Comparison of ENCODE assay signal across 8 mouse cellular contexts in genomic region chr4:153480551-153481262, GRCm38 (mm10). TPM values are rescaled to one million over a fixed set of nuclear protein-coding genes. Genes with fewer than 3 reads are reported as not detected.
A peak's percentile ranks its signal among the peaks of the same experiment; 100 is the strongest.
DNase-seq lines count a peak whose midpoint lies in the region; ATAC-seq and TF ChIP-seq lines count a peak whose summit lies in the region.

No protein-coding gene starts in this region.

- intact Hi-C loops in heart, postnatal 14 days (cut with DNase I): loop anchor here (5.0 to 10.0 kb wide), 4 partner anchors 306 to 948 kb away; no protein-coding TSS in a partner anchor

- peak overlapping the region; percentile 77 for H3K4me2 ChIP-seq in heart, embryonic 11.5 days
- peak overlapping the region; percentile 87 for H3K4me2 ChIP-seq in midbrain, postnatal 0 days (ENCODE audit: low read depth, low read length, poor library complexity, severe bottlenecking)

- no peak overlapping the region for H3K9ac ChIP-seq in heart, embryonic 11.5 days (ENCODE audit: low read depth, low read length)
- peak overlapping the region; percentile 84 for H3K9ac ChIP-seq in midbrain, postnatal 0 days (replicated peaks; ENCODE audit: low read length, poor library complexity, severe bottlenecking)

- no peak for DNase-seq in heart, adult 8-10 months (ENCODE audit: low spot score)
- DNase-seq in embryo, embryonic 10 days (ENCODE audit: low spot score): peak; percentile 90
- peak; percentile 5 to 23 for DNase-seq in heart, postnatal 14 days
- DNase-seq in left cerebral cortex, adult 18-20 months (ENCODE audit: low spot score in 2 of 2): peak; percentile 69 to 78
- peak; percentile 92 for DNase-seq in midbrain, postnatal 0 days (ENCODE audit: low spot score)
- DNase-seq in spleen, postnatal 4 days (ENCODE audit: low spot score in 2 of 2): no peak

- WGBS in heart, embryonic 11.5 days (ENCODE audit: insufficient replicate concordance): 4% methylated on average over 19 of the region's 19 CpGs
- 1% methylated on average over 19 of the region's 19 CpGs for WGBS in midbrain, postnatal 0 days

- TF ChIP-seq CTCF in midbrain, postnatal 0 days (IDR thresholded peaks at IDR 0.05): peak; percentile 97

- H3K4me3 ChIP-seq in heart, embryonic 11.5 days (ENCODE audit: low read depth, low read length): no peak overlapping the region
- peak overlapping the region; percentile 79 for H3K4me3 ChIP-seq in midbrain, postnatal 0 days (ENCODE audit: low read depth, low read length)

- no peak for ATAC-seq in heart, embryonic 11.5 days (replicated peaks; ENCODE audit: insufficient number of reproducible peaks, low FRiP score, low TSS enrichment)
- 0 out of 2 replicates have a peak, but pooled peaks have one; percentile 36 for ATAC-seq in midbrain, postnatal 0 days (ENCODE audit: low FRiP score)
- ATAC-seq in CD4-positive, CD25-positive, alpha-beta regulatory T cell, adult 4 months: no peak

- H3K27me3 ChIP-seq in heart, embryonic 11.5 days (ENCODE audit: control insufficient read depth, insufficient read depth, low read length): peaks cover 75% of the 10 kb centered on the region
- H3K27me3 ChIP-seq in midbrain, postnatal 0 days (ENCODE audit: insufficient read depth, low read length): 0 out of 2 replicates have a peak, but pooled peaks cover 4% of the 10 kb centered on the region

- no peak overlapping the region for H3K27ac ChIP-seq in heart, embryonic 11.5 days (ENCODE audit: low read depth, low read length)
- H3K27ac ChIP-seq in midbrain, postnatal 0 days (ENCODE audit: low read depth, low read length): 0 out of 2 replicates have a peak overlapping the region, but pooled peaks have one; percentile 75

- H3K4me1 ChIP-seq in heart, embryonic 11.5 days (ENCODE audit: control insufficient read depth, insufficient read depth, low read length): peaks cover 11% of the 10 kb centered on the region; the same call in 1 of the 2 replicates
- peaks cover 25% of the 10 kb centered on the region for H3K4me1 ChIP-seq in midbrain, postnatal 0 days (ENCODE audit: insufficient read depth, low read length)

- H3K9me3 ChIP-seq in heart, embryonic 11.5 days (replicated peaks; ENCODE audit: control insufficient read depth, low read length): no peaks in the 10 kb centered on the region
- no peaks in the 10 kb centered on the region for H3K9me3 ChIP-seq in midbrain, postnatal 0 days (ENCODE audit: low read length)

- H3K36me3 ChIP-seq in heart, embryonic 11.5 days (ENCODE audit: control insufficient read depth, insufficient read depth, low read length): no peaks in the 10 kb centered on the region
- H3K36me3 ChIP-seq in midbrain, postnatal 0 days (ENCODE audit: insufficient read depth, low read length): no peaks in the 10 kb centered on the region

RNA-seq across cellular contexts. Expression of gene Ajap1, which starts 1.9 kb away (rescaled TPM):
- 0.17 and 0.27 TPM in 2 replicates for polyA plus RNA-seq in heart, embryonic 11.5 days (2014; fragmentation: Nextera tagmentation; extraction: Ambion mirVana)
- under 1 TPM; 0.17 to 0.44 (median 0.20) TPM for total RNA-seq in heart, adult 8-10 months (2022)
- total RNA-seq in heart, postnatal 14 days (2021): under 1 TPM; 0.14 to 0.22 TPM
- 10 to 100 TPM; 57.4 to 58.1 TPM for total RNA-seq in left cerebral cortex, adult 18-20 months (2021)
- total RNA-seq in midbrain, postnatal 0 days (2014; rRNA removed): 74.8 and 80.8 TPM in 2 replicates
- 29.5 and 33.7 TPM in 2 replicates for polyA plus RNA-seq in midbrain, postnatal 0 days (2015; fragmentation: Nextera tagmentation; extraction: Ambion mirVana)
- not detected for polyA plus RNA-seq in CD4-positive, CD25-positive, alpha-beta regulatory T cell, adult 4 months (2017; shearing (Covaris generic))

Comparison
In these comparisons a context has a peak if more than half of its experiments do, and no peak if none do; other contexts are left out.
1. DNase-seq: peak in embryo, embryonic 10 days (single experiment), heart, postnatal 14 days (2 of 2), left cerebral cortex, adult 18-20 months (2 of 2) and midbrain, postnatal 0 days (single experiment); none in heart, adult 8-10 months (single experiment) and spleen, postnatal 4 days (0 of 2).
2. RNA of gene Ajap1, which starts 1.9 kb away (total RNA-seq): 74.8 to 80.8 TPM in midbrain, postnatal 0 days and 57.4 to 58.1 TPM in left cerebral cortex, adult 18-20 months; 0.14 to 0.22 TPM in heart, postnatal 14 days and 0.17 to 0.44 TPM in heart, adult 8-10 months; every median in the first group is over 10 times any median in the second.